Mouse (Mus musculus): ENCODE measurements around the gene Ubl3.

- TF ChIP-seq POLR2A (IDR thresholded peaks at IDR 0.05; ENCODE audit: borderline replicate concordance, extremely low read depth, insufficient read depth, insufficient read length, poor library complexity, severe bottlenecking) (no peak), CTCF (IDR thresholded peaks at IDR 0.05; ENCODE audit: borderline replicate concordance, extremely low read depth, insufficient read depth, insufficient read length) (no peak)
Measured at GRCm38 (mm10) chr5:148517445-148517844, 35.1 kb downstream of the Ubl3 start.
